Mouse (Mus musculus) erythroblast, embryonic 14.5 days (primary cell): Measurements from ENCODE around the gene Hoxa9. TPM values are rescaled to one million over a fixed set of nuclear protein-coding genes. Genes with fewer than 3 reads are reported as not detected.

Experiments used
- H3K27me3 ChIP-seq: 2 replicates; pipeline ENCODE4 v1.6.1; 2012; ENCODE audit warnings: inconsistent platforms; ENCODE audit not compliant: control insufficient read depth
- H3K36me3 ChIP-seq: 2 replicates; pipeline ENCODE4 v1.6.1; 2012; ENCODE audit warnings: mild to moderate bottlenecking, inconsistent platforms; ENCODE audit not compliant: control insufficient read depth
- H3K4me1 ChIP-seq: 2 replicates; pipeline ENCODE4 v1.6.1; 2012; ENCODE audit warnings: inconsistent platforms; ENCODE audit not compliant: control insufficient read depth
- H3K4me3 ChIP-seq: replicated peaks from 2 replicates; pipeline ENCODE3; 2012; ENCODE audit warnings: moderate library complexity, mild to moderate bottlenecking, inconsistent platforms
- H3K9me3 ChIP-seq: 2 replicates; pipeline ENCODE4 v1.6.1; 2012; ENCODE audit warnings: low read length, inconsistent platforms, mixed read lengths; ENCODE audit not compliant: control insufficient read depth
- GATA1 ChIP-seq: IDR thresholded peaks from 2 replicates; pipeline ENCODE4 v1.6.1; 2012; ENCODE audit warnings: low read length, inconsistent platforms, mixed read lengths
- TAL1 ChIP-seq: IDR thresholded peaks from 3 replicates; pipeline ENCODE4 v1.6.1; 2012; ENCODE audit warnings: low read length, inconsistent platforms, mixed read lengths
- polyA plus RNA-seq: library from polyadenylated mRNA; stranded (reverse); fragments of >175 nt; gene quantifications from 2 replicates; pipeline ENCODE4 v1.2.3, GENCODE M21; 2012

Gene Hoxa9
- polyA plus RNA-seq, 1 experiment = not detected

DNA sequence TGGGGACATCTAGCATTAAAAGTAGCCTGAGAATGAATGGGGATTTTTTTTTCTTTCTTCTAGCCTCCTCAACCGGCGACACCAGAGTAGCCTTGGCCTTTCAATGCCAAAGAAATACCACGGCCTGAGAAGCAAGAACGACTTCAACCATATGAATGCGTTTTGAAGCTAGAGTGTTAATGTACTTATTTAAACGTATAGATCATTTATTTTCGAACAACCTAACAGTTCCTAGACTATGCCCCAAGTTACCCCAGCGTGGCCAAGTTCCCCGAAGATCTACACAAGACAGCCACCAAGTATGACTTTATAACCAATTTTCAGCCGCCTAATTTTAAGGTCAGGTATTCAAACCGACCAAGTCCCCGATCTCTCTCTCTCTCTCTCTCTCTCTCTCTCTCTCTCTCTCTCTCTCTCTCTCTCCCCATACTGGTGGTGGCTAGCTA is 10.0 kb downstream of the Hoxa9 start:
- Histone ChIP-seq H3K27me3 (peaks cover 100% of the 10 kb centered on the region), H3K4me3 (no peak overlapping the region), H3K36me3 (no peaks in the 10 kb centered on the region), H3K4me1 (peaks cover 3% of the 10 kb centered on the region), H3K9me3 (peaks cover 9% of the 10 kb centered on the region)
- TF ChIP-seq GATA1 (no peak), TAL1 (no peak)

DNA sequence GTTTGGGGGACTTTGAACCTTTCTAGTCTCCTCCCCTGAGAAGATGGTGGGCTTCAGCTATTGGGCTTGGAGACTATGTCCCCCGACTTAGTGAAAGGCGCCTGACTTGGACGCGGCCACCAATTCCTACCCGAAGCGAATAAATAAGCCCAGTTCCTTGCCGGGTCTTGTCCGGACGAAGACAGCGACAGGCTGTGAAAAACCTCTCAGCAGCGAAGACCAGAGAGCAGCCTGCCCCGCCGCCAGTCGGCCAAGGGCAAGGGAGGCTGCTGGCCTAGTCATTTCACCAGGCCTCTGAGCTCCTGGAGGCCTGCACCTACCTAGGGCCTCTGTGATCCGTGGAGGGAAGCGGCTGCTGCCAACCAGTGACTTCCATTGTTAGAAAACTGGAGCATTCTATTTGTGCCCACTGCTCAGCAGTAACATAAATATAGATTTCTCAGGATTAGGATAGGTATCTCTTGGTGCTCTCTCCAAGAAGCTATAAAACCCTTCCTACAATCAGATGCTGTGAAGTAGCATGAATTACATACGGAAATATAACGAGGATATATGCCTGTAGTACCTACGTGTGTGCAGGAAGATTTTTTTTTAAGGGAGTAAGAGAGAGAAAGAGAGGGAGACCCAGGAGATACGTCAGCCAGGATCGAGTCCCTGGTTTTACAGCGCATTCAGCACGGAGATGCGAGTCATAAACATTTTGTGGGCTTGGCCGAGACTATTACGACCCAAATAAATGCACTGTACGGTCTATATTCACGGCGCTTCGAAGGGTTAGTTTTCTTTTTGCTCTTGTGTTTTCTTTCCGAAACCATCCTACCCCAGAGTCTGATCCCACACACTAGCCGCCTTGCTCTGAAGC is 10.7 kb downstream of the Hoxa9 start:
- peaks cover 3% of the 10 kb centered on the region; the same call in 1 of the 2 replicates for H3K9me3 ChIP-seq
- peaks cover 3% of the 10 kb centered on the region for H3K4me1 ChIP-seq
- peaks cover 100% of the 10 kb centered on the region for H3K27me3 ChIP-seq
- TF ChIP-seq GATA1 = no peak
- TF ChIP-seq TAL1 = no peak
- no peaks in the 10 kb centered on the region for H3K36me3 ChIP-seq
- H3K4me3 ChIP-seq = no peak overlapping the region

DNA sequence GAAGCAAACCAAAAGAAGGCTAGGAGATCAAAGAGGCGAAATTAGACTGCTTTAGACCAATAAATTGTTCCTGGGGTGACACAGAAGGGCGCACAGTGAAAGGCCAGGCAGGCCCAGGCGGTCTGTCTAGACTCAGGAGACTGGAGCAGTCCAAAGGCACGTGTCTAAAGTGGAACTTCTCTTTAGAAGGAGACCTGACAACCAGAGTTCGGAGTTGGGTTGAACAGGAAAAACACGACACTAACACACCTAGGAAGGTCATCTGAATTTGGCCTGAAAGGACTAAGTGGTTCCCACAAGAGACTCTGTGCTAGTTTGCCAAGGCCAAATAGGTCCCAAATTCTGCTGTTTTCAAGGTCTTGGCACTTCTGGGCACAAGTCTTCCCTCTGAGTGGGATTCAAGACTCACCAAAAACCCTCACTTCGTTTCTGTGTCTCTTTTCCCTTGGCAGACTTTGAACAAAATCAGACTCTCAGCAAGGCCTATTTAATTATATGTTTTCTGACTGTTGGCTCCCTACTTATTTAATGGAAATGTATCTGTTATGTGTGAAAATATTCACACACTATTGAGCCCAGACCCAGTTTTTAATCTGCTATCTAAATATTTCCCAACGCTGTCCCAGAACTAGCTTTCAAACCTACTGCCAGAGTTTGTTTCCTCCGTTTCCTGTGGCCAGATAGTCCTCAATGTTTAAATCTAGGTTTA is 11.5 kb downstream of the Hoxa9 start:
- TF ChIP-seq TAL1 (no peak), GATA1 (no peak)
- H3K4me1 ChIP-seq = peaks cover 3% of the 10 kb centered on the region
- no peaks in the 10 kb centered on the region for H3K36me3 ChIP-seq
- H3K9me3 ChIP-seq = peaks cover 3% of the 10 kb centered on the region; the same call in 1 of the 2 replicates
- peaks cover 100% of the 10 kb centered on the region for H3K27me3 ChIP-seq
- no peak overlapping the region for H3K4me3 ChIP-seq

- Histone ChIP-seq H3K4me3 (no peak overlapping the region), H3K9me3 (peaks cover 3% of the 10 kb centered on the region; the same call in 1 of the 2 replicates), H3K36me3 (no peaks in the 10 kb centered on the region), H3K4me1 (peaks cover 3% of the 10 kb centered on the region), H3K27me3 (peaks cover 100% of the 10 kb centered on the region)
- TF ChIP-seq TAL1 (no peak), GATA1 (no peak)
Measured at GRCm38 (mm10) chr6:52218643-52219215, 12.2 kb downstream of the Hoxa9 start.

GRCm38 (mm10) chr6:52217895-52218642 is 12.8 kb downstream of the Hoxa9 start:
- Histone ChIP-seq H3K4me1 (peaks cover 3% of the 10 kb centered on the region), H3K36me3 (no peaks in the 10 kb centered on the region), H3K9me3 (peaks cover 3% of the 10 kb centered on the region; the same call in 1 of the 2 replicates), H3K27me3 (peaks cover 100% of the 10 kb centered on the region), H3K4me3 (no peak overlapping the region)
- TF ChIP-seq GATA1 (no peak), TAL1 (no peak)

GRCm38 (mm10) chr6:52217459-52217768 is 13.5 kb downstream of the Hoxa9 start:
- peaks cover 3% of the 10 kb centered on the region; the same call in 1 of the 2 replicates for H3K9me3 ChIP-seq
- no peak overlapping the region for H3K4me3 ChIP-seq
- H3K4me1 ChIP-seq = peaks cover 3% of the 10 kb centered on the region
- H3K36me3 ChIP-seq = no peaks in the 10 kb centered on the region
- TF ChIP-seq TAL1 (no peak), GATA1 (no peak)
- H3K27me3 ChIP-seq = peaks cover 100% of the 10 kb centered on the region

DNA sequence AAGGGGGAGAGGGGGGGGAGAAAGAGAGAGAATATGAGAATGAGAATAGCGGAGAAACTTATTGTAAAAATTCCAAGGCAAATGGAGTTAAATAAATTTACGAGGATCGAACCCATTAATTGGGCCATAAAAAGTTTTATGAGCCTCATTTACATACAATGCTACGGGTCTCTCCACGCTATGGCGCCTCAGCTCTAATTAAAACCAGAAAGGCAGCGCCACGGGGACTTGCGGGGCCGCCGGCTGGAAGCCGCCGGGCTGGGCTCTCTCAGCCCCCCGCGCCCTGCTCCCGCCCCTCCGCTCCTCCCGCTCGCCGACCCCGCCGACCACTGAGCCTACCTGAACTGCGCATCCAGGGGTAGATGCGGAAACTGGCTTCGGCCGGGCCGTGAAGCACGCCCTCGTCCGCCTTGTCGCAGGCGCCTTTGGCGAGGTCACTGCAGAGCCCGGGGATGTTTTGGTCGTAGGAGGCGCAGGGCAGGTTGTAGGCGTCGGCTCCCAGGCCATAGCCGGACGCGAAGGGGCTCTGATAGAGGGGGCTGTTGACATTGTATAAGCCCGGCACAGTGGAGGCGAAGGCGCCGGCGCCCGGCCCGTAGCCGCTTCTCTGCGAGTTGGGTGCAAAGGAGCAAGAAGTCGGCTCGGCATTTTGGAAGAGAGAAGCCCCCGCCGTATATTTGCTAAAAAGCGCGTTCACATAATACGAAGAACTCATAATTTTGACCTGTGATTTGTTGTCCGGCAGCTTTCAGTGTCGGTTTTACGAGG is 14.0 kb downstream of the Hoxa9 start:
- peaks cover 3% of the 10 kb centered on the region for H3K4me1 ChIP-seq
- TF ChIP-seq TAL1 (no peak), GATA1 (no peak)
- H3K4me3 ChIP-seq = no peak overlapping the region

More for the DNA sequence above, 14.0 kb downstream of the Hoxa9 start:
- Histone ChIP-seq H3K36me3 (no peaks in the 10 kb centered on the region), H3K27me3 (peaks cover 100% of the 10 kb centered on the region), H3K9me3 (peaks cover 3% of the 10 kb centered on the region; the same call in 1 of the 2 replicates)
